Mouse (Mus musculus): ENCODE measurements at regions not wholly inside any gene's neighbourhood (a gene's known extent, or its start where the extent isn't known, plus 50 kb on each side); places are given as distances from the start of the nearest gene placed in this dataset.

GRCm38 (mm10) chr4:89469883-89470282, 159.0 kb upstream of the Cdkn2b start:
- TF ChIP-seq MAX (IDR thresholded peaks at IDR 0.05; ENCODE audit: low read depth) (no peak), TCF3 (IDR thresholded peaks at IDR 0.05; ENCODE audit: insufficient read length, low read depth) (no peak), POLR2A (IDR thresholded peaks at IDR 0.05; ENCODE audit: insufficient read length, low read depth) (no peak), MYOG (IDR thresholded peaks at IDR 0.05; ENCODE audit: control insufficient read depth in 1 of 3, insufficient read depth in 1 of 3, insufficient read length in 2 of 3, low read depth in 2 of 3) (no peak), CEBPB (IDR thresholded peaks at IDR 0.05; ENCODE audit: insufficient read depth, poor library complexity, severe bottlenecking) (no peak), E2F4 (IDR thresholded peaks at IDR 0.05; ENCODE audit: insufficient read depth) (no peak)

Measured in myocyte (in vitro differentiated cells).